Mouse (Mus musculus) liver, embryonic 14.5 days (tissue): ENCODE measurements at regions not wholly inside any gene's neighbourhood (a gene's known extent, or its start where the extent isn't known, plus 50 kb on each side); places are given as distances from the start of the nearest gene placed in this dataset.

Experiments used
- CTCF ChIP-seq: IDR thresholded peaks from 2 replicates; pipeline ENCODE4 v1.5.1; 2016; ENCODE audit warnings: antibody characterized with exemption, low read depth, control low read depth
- EP300 ChIP-seq: IDR thresholded peaks from 2 replicates; pipeline ENCODE4 v1.6.1; 2016; ENCODE audit warnings: antibody characterized with exemption, low read depth

GRCm38 (mm10) chr13:103484092-103484491 is 149.8 kb upstream of the Mast4 start:
- TF ChIP-seq CTCF (no peak), EP300 (no peak)
